Mouse (Mus musculus): Measurements from ENCODE around the gene Nppa. TPM values are rescaled to one million over a fixed set of nuclear protein-coding genes. Genes with fewer than 3 reads are reported as not detected.

Nppa gene
- total RNA-seq (2022), result under 1 TPM in 3 of 4 experiments, not detected in 1; 0.34 to 0.46 (median 0.39) TPM

DNA sequence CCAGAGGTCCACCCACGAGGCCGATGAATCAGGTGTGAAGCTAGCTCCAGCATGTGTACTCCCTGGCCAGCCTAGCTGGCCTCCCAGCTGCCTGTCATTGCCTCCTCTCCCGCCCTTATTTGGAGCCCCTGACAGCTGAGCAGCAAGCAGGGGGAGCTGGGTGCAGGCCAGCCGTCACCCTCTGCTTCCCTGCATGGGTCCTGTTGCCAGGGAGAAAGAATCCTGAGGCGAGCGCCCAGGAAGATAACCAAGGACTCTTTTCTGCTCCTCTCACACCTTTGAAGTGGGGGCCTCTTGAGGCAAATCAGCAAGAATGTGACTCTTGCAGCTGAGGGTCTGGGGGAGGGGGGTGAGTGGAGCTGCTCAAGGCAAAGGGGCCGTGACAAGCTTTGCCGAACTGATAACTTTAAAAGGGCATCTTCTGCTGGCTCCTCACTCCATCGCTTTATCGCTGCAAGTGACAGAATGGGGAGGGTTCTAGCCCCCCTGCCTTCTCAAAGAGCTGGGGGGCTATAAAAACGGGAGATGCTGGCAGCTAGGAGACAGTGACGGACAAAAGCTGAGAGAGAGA is at the start of gene Nppa:
Gene Nppa (plus strand): TSS at position 521 of the 571 bp plus-strand sequence.
- DNase-seq (ENCODE audit: low spot score in 2 of 2), result no peak

DNA sequence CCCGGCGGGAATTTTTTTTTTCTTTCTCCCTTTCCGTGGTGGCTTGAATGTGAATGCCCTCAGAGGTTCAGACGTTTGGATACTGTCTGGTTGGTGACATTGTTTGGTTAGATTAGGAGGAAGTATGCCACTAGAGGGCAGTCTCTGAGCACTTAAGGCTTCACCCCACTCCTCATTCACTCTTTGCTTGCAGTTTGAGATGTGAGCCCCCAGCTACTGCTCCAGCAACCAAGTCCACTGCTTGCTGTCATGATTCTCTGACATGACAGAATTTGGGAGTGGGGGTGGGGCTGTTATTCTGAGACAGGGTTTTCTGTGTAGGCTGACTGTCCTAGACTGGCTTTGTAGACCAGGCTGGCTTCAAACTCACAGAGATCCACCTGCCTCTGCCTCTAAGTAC is 46.9 kb upstream of the Nppa start:
- no peak for DNase-seq (ENCODE audit: low spot score in 2 of 2)

- no peak for DNase-seq (ENCODE audit: low spot score in 2 of 2)
These were observed 43.4 kb upstream of the Nppa start for GRCm38 (mm10) chr4:147957141-147957540.

DNA sequence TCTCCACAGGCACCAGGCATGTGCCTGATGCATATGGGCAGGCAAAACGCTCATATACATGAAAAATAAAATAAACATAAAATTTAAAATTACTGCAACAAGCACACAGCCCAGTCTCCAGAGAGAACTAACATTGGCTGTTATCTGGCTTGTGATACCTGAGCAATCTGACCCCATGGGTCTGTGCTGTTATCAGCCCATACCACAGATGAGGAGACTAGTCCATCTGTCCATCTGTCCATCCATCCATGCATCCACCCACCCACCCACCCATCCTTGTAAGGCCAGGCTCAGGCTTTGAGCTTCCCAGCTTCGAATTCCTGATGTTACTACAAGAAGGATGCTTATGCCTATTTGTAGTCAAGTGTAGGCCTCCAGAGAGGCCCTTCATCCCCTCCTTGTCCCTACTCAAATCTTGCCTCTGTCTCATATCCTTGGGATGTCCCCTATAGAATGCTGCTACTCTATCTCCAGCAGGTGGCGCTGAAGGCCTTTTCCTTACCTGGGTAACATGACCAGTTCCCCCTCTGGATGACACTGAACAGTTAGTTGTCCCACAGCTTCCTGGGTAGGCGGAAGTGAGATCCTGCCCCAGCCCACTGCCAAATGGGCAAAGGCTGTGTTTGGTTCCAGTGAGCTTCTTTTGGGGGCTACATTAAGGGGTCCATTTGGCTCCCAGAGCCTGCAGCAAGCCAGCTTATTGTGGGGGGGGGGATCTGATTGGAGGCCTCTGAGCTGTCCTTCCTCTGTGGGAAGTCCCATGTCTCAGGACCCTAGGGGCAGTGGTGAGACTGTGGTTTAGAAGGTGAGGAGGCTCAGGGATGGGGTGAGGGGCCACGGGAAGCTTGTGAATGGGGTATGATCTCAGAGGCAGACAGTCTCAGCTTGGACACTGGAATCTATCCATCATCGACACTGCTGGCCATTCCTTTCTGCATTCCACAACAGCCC is 40.4 kb upstream of the Nppa start:
- DNase-seq (ENCODE audit: low spot score in 2 of 2), result peak in 1 of 2 experiments; percentile 54

DNA sequence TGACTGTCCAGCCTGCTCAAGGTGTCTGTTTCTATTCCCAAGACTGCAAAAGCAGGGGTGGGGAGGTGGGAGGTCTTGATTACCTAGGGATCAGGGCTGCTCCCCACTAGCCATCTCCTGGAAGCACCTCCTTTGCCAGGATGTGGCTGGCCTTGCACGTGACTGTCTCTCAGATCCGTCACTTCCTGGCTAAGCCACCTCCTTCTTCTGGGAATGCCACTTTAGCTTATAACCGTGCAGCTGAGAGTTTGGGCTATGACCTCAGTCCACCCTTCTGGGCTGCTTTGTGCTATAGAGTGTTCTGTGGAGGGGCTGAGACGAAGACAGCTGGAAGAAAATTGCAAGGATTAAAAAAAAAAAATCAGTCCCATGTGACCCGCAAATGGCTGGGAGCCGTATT is 37.7 kb upstream of the Nppa start:
- no peak for DNase-seq (ENCODE audit: low spot score in 2 of 2)

DNA sequence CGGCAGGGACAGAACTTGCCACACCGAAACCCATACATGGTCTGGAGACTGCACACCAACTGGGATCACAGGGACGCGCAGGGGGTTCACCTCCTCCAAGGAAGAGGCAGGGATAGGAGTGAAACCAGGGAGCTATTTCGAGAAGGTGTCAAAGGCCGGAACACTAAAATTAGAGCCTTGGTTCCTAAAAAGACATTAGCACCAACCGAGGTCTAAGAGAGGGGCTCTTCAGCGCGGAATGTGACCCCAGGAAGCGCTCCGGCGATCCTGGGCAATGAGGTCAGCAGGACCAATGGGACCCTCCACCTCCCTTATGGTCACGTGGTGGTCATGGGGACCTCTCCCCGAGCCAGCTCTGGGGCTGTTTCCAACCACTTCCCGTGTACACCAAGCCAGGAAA is 36.9 kb upstream of the Nppa start:
- DNase-seq (ENCODE audit: low spot score in 2 of 2), result no peak

DNA sequence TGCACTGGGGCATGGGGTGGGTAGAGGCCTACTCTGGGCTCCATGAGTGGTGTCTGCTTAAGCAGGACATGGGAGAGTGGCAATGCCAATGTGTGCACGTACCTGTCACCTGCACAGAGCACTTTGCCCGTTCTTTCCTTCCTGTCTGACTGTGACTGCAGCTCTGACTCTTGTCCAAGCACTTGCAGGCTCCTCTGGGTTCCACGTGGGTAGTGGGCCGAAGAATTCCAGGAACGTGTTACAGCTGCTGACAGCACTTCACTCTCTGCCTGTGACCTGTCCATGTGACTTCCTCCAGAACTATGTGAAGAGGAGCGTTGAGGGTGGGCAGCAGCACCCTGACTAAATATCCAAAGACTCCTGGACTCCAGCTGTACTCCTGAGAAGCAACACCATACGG is 34.8 kb upstream of the Nppa start:
- no peak for DNase-seq (ENCODE audit: low spot score in 2 of 2)

GRCm38 (mm10) chr4:147968816-147969215 is 31.7 kb upstream of the Nppa start:
- no peak for DNase-seq (ENCODE audit: low spot score in 2 of 2)

- DNase-seq (ENCODE audit: low spot score in 2 of 2), result no peak
These were observed 31.2 kb upstream of the Nppa start for GRCm38 (mm10) chr4:147969337-147969736.

- no peak for DNase-seq (ENCODE audit: low spot score in 2 of 2)
These were observed 24.3 kb upstream of the Nppa start for GRCm38 (mm10) chr4:147976237-147976636.

DNA sequence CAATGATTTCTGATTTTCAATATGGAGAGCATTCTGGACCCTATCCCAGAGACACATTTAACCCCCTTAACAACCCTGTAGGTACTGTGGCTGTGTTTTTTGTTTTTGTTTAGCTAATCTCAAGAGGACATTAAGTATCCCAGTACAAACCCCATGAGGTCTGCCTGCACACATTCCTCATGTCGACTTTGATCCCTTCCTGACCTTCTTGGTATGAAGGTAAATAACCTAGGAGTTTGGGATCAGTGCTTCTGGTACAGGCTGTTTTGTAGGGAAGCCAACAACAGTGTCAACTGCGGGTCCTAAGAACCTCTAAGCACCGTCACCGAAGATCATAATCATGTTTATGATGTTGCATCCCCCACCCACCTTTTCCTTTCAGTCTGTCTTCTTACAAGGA is 22.8 kb upstream of the Nppa start:
- DNase-seq (ENCODE audit: low spot score in 2 of 2), result no peak

DNA sequence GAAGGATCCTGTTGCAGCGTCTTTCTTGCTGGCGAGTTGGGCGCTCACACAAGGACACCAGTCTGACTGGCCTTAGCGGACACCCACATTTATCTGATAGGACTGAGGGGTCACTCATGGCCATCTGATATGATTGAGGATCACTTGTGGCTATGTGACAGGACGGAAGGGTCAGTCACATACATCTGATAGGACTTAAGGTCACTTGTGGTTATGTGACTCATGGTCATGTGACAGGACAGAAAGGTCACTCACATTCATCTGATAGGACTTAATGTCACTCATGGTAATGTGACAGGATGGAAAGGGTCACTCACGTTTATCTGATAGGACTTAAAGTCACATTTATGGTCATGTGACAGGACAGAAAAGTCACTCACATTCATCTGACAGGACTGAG is 22.1 kb upstream of the Nppa start:
- no peak for DNase-seq (ENCODE audit: low spot score in 2 of 2)

DNA sequence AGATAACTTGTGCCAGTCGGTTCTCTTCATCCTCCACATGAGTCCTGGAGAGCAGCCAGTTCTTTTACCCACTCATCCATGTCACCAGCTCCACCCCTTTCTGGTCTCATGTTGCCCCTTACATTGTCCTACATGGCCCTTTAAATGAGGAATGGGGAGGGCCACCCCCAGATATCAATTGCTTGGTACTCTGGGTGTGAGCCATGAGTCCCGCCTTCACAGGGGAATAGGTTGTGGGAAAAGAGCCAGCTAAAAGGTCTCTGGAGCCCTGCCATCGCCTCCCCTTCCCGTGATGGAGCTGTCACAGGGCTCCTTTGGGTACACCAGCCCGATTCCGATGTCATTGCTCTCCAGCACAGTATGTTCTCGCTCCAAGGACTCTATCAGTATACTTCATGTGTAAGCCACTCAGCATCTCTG is 21.1 kb upstream of the Nppa start:
- no peak for DNase-seq (ENCODE audit: low spot score in 2 of 2)

- no peak for DNase-seq (ENCODE audit: low spot score in 2 of 2)
These were observed 15.1 kb upstream of the Nppa start, which contains the start of gene Nppb for GRCm38 (mm10) chr4:147985205-147986132. Gene Nppb (plus strand): TSS chr4:147985788.

DNA sequence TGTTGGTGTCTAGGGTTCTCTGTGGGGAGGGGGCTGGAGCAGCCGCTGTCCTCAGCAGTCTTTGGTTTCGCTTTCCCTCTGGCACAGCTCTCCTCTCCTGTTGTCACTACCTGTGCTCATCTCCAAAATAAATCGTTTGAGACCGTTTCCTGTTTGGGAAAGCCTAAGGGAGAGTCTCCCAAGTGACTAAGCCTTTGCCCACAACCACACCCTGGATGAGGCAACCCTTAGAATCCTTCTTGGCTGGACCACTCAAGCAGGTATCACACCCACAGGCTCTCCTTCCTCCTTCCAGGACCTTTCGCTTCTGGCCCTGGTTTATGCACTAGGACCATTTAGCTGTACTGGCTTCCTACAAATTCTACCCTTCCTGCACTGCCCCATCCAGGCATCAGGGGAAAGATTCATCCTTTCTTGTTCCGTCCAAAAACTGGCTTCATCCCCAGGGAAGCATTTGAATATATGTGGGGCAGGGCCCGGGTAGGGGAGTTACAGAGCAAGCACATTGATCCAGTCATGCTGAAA is 6.9 kb upstream of the Nppa start:
- DNase-seq (ENCODE audit: low spot score in 2 of 2), result no peak

DNA sequence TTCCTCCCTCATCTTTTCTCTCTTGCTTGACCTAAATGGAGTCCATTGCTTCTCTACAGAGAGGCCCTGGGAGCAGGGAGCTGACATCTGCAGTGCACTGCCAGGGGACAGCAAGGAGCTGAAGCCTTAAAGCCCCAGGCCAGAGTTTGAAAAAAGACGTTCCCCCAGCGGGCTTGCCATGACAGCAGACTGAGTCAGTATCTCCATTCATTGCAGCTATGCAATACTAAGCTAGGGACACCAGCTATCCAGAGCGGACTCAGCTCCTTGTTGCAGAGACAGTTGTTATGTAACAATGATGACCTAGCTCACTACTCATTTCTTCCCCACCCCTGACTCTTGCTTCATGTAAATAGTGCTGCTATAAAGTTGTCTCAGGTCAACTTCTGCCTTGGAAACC is 5.2 kb upstream of the Nppa start:
- no peak for DNase-seq (ENCODE audit: low spot score in 2 of 2)

- DNase-seq (ENCODE audit: low spot score in 2 of 2), result no peak
These were observed 679 bp downstream of the Nppa start for GRCm38 (mm10) chr4:148001013-148001789.

- DNase-seq (ENCODE audit: low spot score in 2 of 2), result no peak
These were observed 1.3 kb downstream of the Nppa start for GRCm38 (mm10) chr4:148001866-148002265.

DNA sequence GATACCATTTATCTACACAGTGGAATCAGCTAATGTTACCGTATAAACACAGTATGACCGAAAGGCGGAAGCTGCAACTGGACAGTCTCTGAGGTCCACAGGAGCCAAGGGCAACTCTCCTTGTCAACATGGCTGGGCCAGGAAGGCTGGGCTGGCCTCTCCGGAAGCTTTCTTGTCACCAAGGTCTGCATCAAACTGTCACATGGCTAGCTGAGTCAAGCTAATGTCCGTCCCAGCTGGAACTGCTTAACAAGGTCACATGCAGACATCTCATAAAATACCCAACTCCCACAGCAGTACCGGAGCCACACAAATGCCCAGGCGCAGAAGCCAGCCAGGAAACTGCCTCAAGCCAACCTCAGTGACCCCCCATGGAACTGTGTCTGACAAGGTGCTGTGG is 3.8 kb downstream of the Nppa start:
- no peak for DNase-seq (ENCODE audit: low spot score in 2 of 2)

GRCm38 (mm10) chr4:148008412-148008811 is 7.9 kb downstream of the Nppa start:
- DNase-seq (ENCODE audit: low spot score in 2 of 2), result peak; percentile 9 to 42

GRCm38 (mm10) chr4:148009641-148010040 is 9.1 kb downstream of the Nppa start:
- DNase-seq (ENCODE audit: low spot score in 2 of 2), result no peak

Measured in gastrocnemius, adult 8-10 months (tissue).